Mouse (Mus musculus): ENCODE measurements around the gene Nadk.

Gene Nadk

GRCm38 (mm10) chr4:155561661-155562442, at the start of gene Nadk:
Gene Nadk (plus strand): TSS chr4:155562378.
- DNase-seq (ENCODE audit: low spot score in 2 of 2): no peak

GRCm38 (mm10) chr4:155514810-155515209, 47.4 kb upstream of the Nadk start:
- DNase-seq (ENCODE audit: low spot score in 2 of 2): no peak

GRCm38 (mm10) chr4:155517948-155518517, 44.1 kb upstream of the Nadk start:
- no peak for DNase-seq (ENCODE audit: low spot score in 2 of 2)

- no peak for DNase-seq (ENCODE audit: low spot score in 2 of 2)
Measured at GRCm38 (mm10) chr4:155522327-155522726, 39.9 kb upstream of the Nadk start.

- DNase-seq (ENCODE audit: low spot score in 2 of 2): no peak
Measured at GRCm38 (mm10) chr4:155525751-155526150, 36.4 kb upstream of the Nadk start.

- no peak for DNase-seq (ENCODE audit: low spot score in 2 of 2)
Measured at GRCm38 (mm10) chr4:155529294-155529693, 32.9 kb upstream of the Nadk start.

- DNase-seq (ENCODE audit: low spot score in 2 of 2): no peak
Measured at GRCm38 (mm10) chr4:155549993-155550392, 12.2 kb upstream of the Nadk start.

- no peak for DNase-seq (ENCODE audit: low spot score in 2 of 2)
Measured at GRCm38 (mm10) chr4:155550446-155550845, 11.7 kb upstream of the Nadk start.

GRCm38 (mm10) chr4:155551073-155551472, 11.1 kb upstream of the Nadk start:
- DNase-seq (ENCODE audit: low spot score in 2 of 2): no peak

GRCm38 (mm10) chr4:155552917-155553532, 9.2 kb upstream of the Nadk start:
- no peak for DNase-seq (ENCODE audit: low spot score in 2 of 2)

- no peak for DNase-seq (ENCODE audit: low spot score in 2 of 2)
Measured at GRCm38 (mm10) chr4:155554880-155555279, 7.3 kb upstream of the Nadk start.

GRCm38 (mm10) chr4:155555464-155555863, 6.7 kb upstream of the Nadk start:
- DNase-seq (ENCODE audit: low spot score in 2 of 2): no peak

GRCm38 (mm10) chr4:155559454-155559853, 2.7 kb upstream of the Nadk start:
- DNase-seq (ENCODE audit: low spot score in 2 of 2): no peak

GRCm38 (mm10) chr4:155560932-155561331, 1.2 kb upstream of the Nadk start:
- DNase-seq (ENCODE audit: low spot score in 2 of 2): no peak

GRCm38 (mm10) chr4:155562725-155563399, 684 bp downstream of the Nadk start:
- DNase-seq (ENCODE audit: low spot score in 2 of 2): peak in 1 of 2 experiments; percentile 24

- DNase-seq (ENCODE audit: low spot score in 2 of 2): peak; percentile 93 to 94
Measured at GRCm38 (mm10) chr4:155563400-155564231, 1.4 kb downstream of the Nadk start.

GRCm38 (mm10) chr4:155564315-155565069, 2.3 kb downstream of the Nadk start:
- DNase-seq (ENCODE audit: low spot score in 2 of 2): no peak

- no peak for DNase-seq (ENCODE audit: low spot score in 2 of 2)
Measured at GRCm38 (mm10) chr4:155566555-155566954, 4.4 kb downstream of the Nadk start.

- no peak for DNase-seq (ENCODE audit: low spot score in 2 of 2)
Measured at GRCm38 (mm10) chr4:155568170-155568569, 6.0 kb downstream of the Nadk start.

- no peak for DNase-seq (ENCODE audit: low spot score in 2 of 2)
Measured at GRCm38 (mm10) chr4:155568632-155569370, 6.6 kb downstream of the Nadk start.
